Mouse (Mus musculus): ENCODE measurements around the gene Nap1l1. TPM values are rescaled to one million over a fixed set of nuclear protein-coding genes. Genes with fewer than 3 reads are reported as not detected.

Nap1l1 gene
- 6.4 and 11.9 TPM in 2 replicates for polyA plus RNA-seq (2012; rRNA removed; ENCODE audit: low replicate concordance)

DNA sequence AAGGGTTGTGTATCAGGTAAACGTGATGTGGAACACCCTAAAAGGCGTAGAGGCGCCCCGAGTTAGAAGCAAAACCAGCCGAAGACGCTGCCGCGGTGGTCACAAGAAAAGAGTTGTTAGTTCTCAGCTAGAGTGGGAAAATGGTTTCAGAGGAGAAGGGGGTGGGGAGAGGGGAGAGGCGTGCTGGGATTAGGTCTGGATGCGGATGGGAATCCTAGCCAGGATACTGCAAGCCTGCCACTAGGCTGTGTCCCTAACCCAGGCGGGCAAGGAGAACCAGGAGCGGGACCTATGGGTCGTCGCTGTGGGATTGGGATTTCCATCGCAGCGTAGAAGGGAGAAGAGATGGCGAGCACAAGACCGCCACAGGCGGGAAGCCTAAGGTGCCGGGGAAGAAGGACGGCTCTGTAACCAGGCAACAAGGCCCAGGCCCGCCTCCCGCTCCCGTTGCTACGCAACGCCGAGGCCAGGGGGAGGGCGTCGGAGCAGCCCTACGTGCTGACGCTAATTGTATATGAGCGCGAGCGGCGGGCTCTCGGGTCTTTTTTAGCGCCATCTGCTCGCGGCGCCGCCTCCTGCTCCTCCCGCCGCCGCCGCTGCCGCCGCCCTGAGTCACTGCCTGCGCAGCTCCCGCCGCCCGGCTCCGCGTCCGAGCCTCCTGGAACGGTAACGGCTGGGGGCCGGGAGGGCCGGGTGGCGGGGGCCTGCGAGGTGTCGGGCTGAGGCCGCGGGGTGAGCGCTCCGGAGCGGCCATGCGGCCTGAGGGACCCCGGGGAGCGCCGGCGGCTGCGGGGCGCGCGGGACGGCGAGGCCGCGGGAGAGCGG lies at the start of gene Nap1l1:
Gene Nap1l1, plus strand, starts transcription at position 538 of the 825 bp plus-strand sequence.

DNA sequence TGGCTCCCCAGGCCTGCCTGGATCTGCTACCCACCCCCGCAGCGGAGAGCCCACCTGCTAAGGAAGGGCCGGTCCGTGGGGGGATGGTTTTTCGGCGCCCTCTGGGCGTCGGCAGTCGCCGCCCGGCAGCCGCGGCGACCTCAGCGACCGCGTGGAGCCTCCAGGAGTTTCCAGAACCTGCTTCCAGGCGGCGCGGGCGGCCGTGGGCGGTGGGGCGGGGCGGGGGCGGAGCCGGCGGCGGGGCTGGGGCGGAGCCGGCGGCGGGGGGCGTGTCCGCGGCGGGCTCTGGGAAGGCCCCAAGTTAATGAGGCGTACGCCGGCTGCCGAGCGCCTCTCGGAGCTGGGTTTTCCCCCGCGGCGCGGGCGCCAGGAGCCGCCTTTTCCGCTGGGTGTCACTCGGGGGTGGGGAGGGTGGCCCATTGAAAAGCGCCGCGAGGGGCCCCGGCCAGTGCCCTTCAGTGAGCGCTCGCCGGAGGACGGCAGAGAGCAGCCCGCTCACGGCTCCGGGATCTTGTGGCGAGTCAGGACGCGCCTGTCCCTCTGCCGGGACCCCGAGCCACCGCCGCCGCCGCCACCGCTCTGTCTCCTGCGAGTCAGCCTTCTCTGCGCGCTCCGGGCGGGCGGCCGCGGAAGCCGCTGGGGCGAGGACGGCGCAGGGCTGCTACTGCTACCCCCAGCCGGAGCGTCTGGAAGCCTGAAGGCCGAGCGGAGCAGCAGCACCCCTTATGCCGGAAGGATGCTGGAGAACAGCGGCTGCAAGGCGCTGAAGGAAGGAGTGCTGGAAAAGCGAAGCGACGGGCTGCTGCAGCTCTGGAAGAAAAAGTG lies 33.3 kb downstream of the Nap1l1 start, which contains the start of gene Phlda1:
Gene Phlda1, plus strand, starts transcription at position 186 of the 825 bp plus-strand sequence.

Other genes starting within 250 kb of the Nap1l1 start
- gene Bbs10, start 174.5 kb upstream of the Nap1l1 start, polyA plus RNA-seq (2012; rRNA removed; ENCODE audit: low replicate concordance) = 1.1 and 2.2 TPM in 2 replicates
- gene Phlda1, start 33.1 kb downstream of the Nap1l1 start, polyA plus RNA-seq (2012; rRNA removed; ENCODE audit: low replicate concordance) = 8.1 and 26.7 TPM in 2 replicates